Mouse (Mus musculus): Measurements from ENCODE around the gene Bicral.
A peak's percentile ranks its signal among the peaks of the same experiment; 100 is the strongest.

- TF ChIP-seq CTCF (conservative IDR thresholded peaks at IDR 0.05; ENCODE audit: insufficient read depth, insufficient read length, low read depth, low read length) (0 out of 2 replicates have a peak, but pooled peaks have one; percentile 5), POLR2A (IDR thresholded peaks at IDR 0.05; ENCODE audit: low read depth, low read length) (no peak)
Measured at GRCm38 (mm10) chr17:46889450-46890084, 31.3 kb upstream of the Bicral start.
